Comparison of ENCODE assay signal across 8 mouse cellular contexts in genomic region chr9:57744462-57745091, GRCm38 (mm10). TPM values are rescaled to one million over a fixed set of nuclear protein-coding genes. Genes with fewer than 3 reads are reported as not detected.
DNase-seq lines count a peak whose midpoint lies in the region; ATAC-seq lines count a peak whose summit lies in the region.

No protein-coding gene starts in this region.

- WGBS in forebrain, embryonic 11.5 days: 75% methylated on average over 3 of the region's 3 CpGs
- 78% methylated on average over 3 of the region's 3 CpGs for WGBS in forebrain, embryonic 10.5 days
- 70% methylated on average over 3 of the region's 3 CpGs for WGBS in intestine, embryonic 16.5 days

- no peaks in the 10 kb centered on the region for H3K4me1 ChIP-seq in forebrain, embryonic 11.5 days (replicated peaks; ENCODE audit: control insufficient read depth, insufficient read depth, low read length)
- H3K4me1 ChIP-seq in forebrain, embryonic 10.5 days: no peaks in the 10 kb centered on the region
- H3K4me1 ChIP-seq in intestine, embryonic 16.5 days (ENCODE audit: control insufficient read depth, insufficient read depth, low read length): no peaks in the 10 kb centered on the region

- no peak for ATAC-seq in forebrain, embryonic 11.5 days (replicated peaks; ENCODE audit: low FRiP score)
- peak; percentile 81 for ATAC-seq in common myeloid progenitor, adult 5-6 weeks (replicated peaks; ENCODE audit: low read depth, poor library complexity, severe bottlenecking)
- ATAC-seq in intestine, embryonic 16.5 days: 0 out of 2 replicates have a peak, but pooled peaks have one; percentile 11

- H3K36me3 ChIP-seq in forebrain, embryonic 11.5 days (ENCODE audit: control insufficient read depth, insufficient read depth, low read length): peaks cover 11% of the 10 kb centered on the region; the same call in 1 of the 2 replicates
- peaks cover 96% of the 10 kb centered on the region for H3K36me3 ChIP-seq in forebrain, embryonic 10.5 days (replicated peaks)
- peaks cover 25% of the 10 kb centered on the region for H3K36me3 ChIP-seq in intestine, embryonic 16.5 days (ENCODE audit: control insufficient read depth, insufficient read depth, low read length)

- peak; percentile 53 for DNase-seq in forebrain, embryonic 11.5 days (ENCODE audit: low spot score)
- no peak for DNase-seq in forebrain, embryonic 10.5 days (ENCODE audit: extremely low spot score, low spot score)
- DNase-seq in spleen, adult 12 weeks (ENCODE audit: low spot score): peak; percentile 37
- no peak for DNase-seq in spleen, postnatal 4 days (ENCODE audit: low spot score in 2 of 2)
- DNase-seq in naive thymus-derived CD4-positive, alpha-beta T cell, adult 2 months (ENCODE audit: low read depth): peak; percentile 81
- DNase-seq in gastrocnemius, adult 8-10 months (ENCODE audit: low spot score in 2 of 2): no peak

- H3K4me2 ChIP-seq in forebrain, embryonic 11.5 days (ENCODE audit: low read depth, low read length, severe bottlenecking): no peak overlapping the region
- H3K4me2 ChIP-seq in intestine, embryonic 16.5 days (ENCODE audit: low read depth, low read length): no peak overlapping the region

- no peak overlapping the region for H3K4me3 ChIP-seq in forebrain, embryonic 11.5 days (ENCODE audit: low read depth, low read length)
- H3K4me3 ChIP-seq in forebrain, embryonic 10.5 days: no peak overlapping the region
- H3K4me3 ChIP-seq in intestine, embryonic 16.5 days (ENCODE audit: low read length): no peak overlapping the region

- H3K9me3 ChIP-seq in forebrain, embryonic 11.5 days (ENCODE audit: control insufficient read depth, low read length): no peaks in the 10 kb centered on the region
- H3K9me3 ChIP-seq in forebrain, embryonic 10.5 days: no peaks in the 10 kb centered on the region
- H3K9me3 ChIP-seq in intestine, embryonic 16.5 days (ENCODE audit: control insufficient read depth, low read length): no peaks in the 10 kb centered on the region

- no peak overlapping the region for H3K27ac ChIP-seq in forebrain, embryonic 11.5 days (ENCODE audit: low read depth, low read length)
- no peak overlapping the region for H3K27ac ChIP-seq in forebrain, embryonic 10.5 days
- H3K27ac ChIP-seq in intestine, embryonic 16.5 days (ENCODE audit: low read length): no peak overlapping the region

- no peak overlapping the region for H3K9ac ChIP-seq in forebrain, embryonic 11.5 days (ENCODE audit: low read length)
- no peak overlapping the region for H3K9ac ChIP-seq in intestine, embryonic 16.5 days (ENCODE audit: low read depth, low read length)

- no peaks in the 10 kb centered on the region for H3K27me3 ChIP-seq in forebrain, embryonic 11.5 days (ENCODE audit: control insufficient read depth, insufficient read depth, low read length)
- H3K27me3 ChIP-seq in forebrain, embryonic 10.5 days (ENCODE audit: poor library complexity, severe bottlenecking): no peaks in the 10 kb centered on the region
- H3K27me3 ChIP-seq in intestine, embryonic 16.5 days (replicated peaks; ENCODE audit: control insufficient read depth, insufficient read depth, low read length): no peaks in the 10 kb centered on the region

RNA-seq across cellular contexts. Expression of gene Clk3, which starts 21.1 kb away (rescaled TPM):
- 91.5 and 102 TPM in 2 replicates for polyA plus RNA-seq in forebrain, embryonic 11.5 days (2014; fragmentation: Nextera tagmentation; extraction: Ambion mirVana)
- 92.5 and 95.1 TPM in 2 replicates for polyA plus RNA-seq in forebrain, embryonic 10.5 days (2016; fragmentation: Nextera tagmentation; extraction: Ambion mirVana)
- total RNA-seq in common myeloid progenitor, adult 5-6 weeks (2017): 38.1 and 40.5 TPM in 2 replicates
- polyA plus RNA-seq in intestine, embryonic 16.5 days (2015; fragmentation: Nextera tagmentation; extraction: Ambion mirVana): 55.6 and 63.1 TPM in 2 replicates
- 10 to 100 TPM; 41.4 to 61.1 (median 44.6) TPM for total RNA-seq in gastrocnemius, adult 8-10 months (2022)

RNA-seq across cellular contexts. Expression of gene Edc3, which starts 36.2 kb away (rescaled TPM):
- polyA plus RNA-seq in forebrain, embryonic 11.5 days (2014; fragmentation: Nextera tagmentation; extraction: Ambion mirVana): 25.1 and 27.4 TPM in 2 replicates
- 42.8 and 43.9 TPM in 2 replicates for polyA plus RNA-seq in forebrain, embryonic 10.5 days (2016; fragmentation: Nextera tagmentation; extraction: Ambion mirVana)
- 7.2 and 9.8 TPM in 2 replicates for total RNA-seq in common myeloid progenitor, adult 5-6 weeks (2017)
- polyA plus RNA-seq in intestine, embryonic 16.5 days (2015; fragmentation: Nextera tagmentation; extraction: Ambion mirVana): 27.6 and 28.4 TPM in 2 replicates
- total RNA-seq in gastrocnemius, adult 8-10 months (2022): 1 to 10 TPM; 4.8 to 6.7 (median 6.3) TPM

RNA-seq across cellular contexts. Expression of gene Cyp1a1, which starts 56.8 kb away (rescaled TPM):
- not detected in 2 replicates for polyA plus RNA-seq in forebrain, embryonic 11.5 days (2014; fragmentation: Nextera tagmentation; extraction: Ambion mirVana)
- polyA plus RNA-seq in forebrain, embryonic 10.5 days (2016; fragmentation: Nextera tagmentation; extraction: Ambion mirVana): 0.14 TPM in 1 of 2 replicates, not detected in the other
- total RNA-seq in common myeloid progenitor, adult 5-6 weeks (2017): 0.50 TPM in 1 of 2 replicates, not detected in the other
- not detected in 2 replicates for polyA plus RNA-seq in intestine, embryonic 16.5 days (2015; fragmentation: Nextera tagmentation; extraction: Ambion mirVana)
- under 1 TPM; 0.41 to 0.60 (median 0.52) TPM for total RNA-seq in gastrocnemius, adult 8-10 months (2022)

Comparison
In these comparisons a context has a peak if more than half of its experiments do, and no peak if none do; other contexts are left out.
1. DNase-seq: peak in forebrain, embryonic 11.5 days (single experiment), spleen, adult 12 weeks (single experiment) and naive thymus-derived CD4-positive, alpha-beta T cell, adult 2 months (single experiment); none in forebrain, embryonic 10.5 days (single experiment), spleen, postnatal 4 days (0 of 2) and gastrocnemius, adult 8-10 months (0 of 2).